Mouse (Mus musculus) T-helper 1 cell (primary cell): ENCODE data around the gene Lrfn3.

Experiments used
- in situ Hi-C: fragments of 300-600 bp; cut with MboI, MseI; formaldehyde crosslinking; loops from one replicate; pipeline ENCODE4 v1.15.1; 2025; ENCODE audit warnings: high pct_unique_total_duplicates

Gene Lrfn3

GRCm38 (mm10) chr7:30346635-30347379 is 15.8 kb downstream of the Lrfn3 start:
- in situ Hi-C loops: no loop called here

- in situ Hi-C loops: no loop called here
These were observed 23.0 kb downstream of the Lrfn3 start for GRCm38 (mm10) chr7:30339432-30340109.

DNA sequence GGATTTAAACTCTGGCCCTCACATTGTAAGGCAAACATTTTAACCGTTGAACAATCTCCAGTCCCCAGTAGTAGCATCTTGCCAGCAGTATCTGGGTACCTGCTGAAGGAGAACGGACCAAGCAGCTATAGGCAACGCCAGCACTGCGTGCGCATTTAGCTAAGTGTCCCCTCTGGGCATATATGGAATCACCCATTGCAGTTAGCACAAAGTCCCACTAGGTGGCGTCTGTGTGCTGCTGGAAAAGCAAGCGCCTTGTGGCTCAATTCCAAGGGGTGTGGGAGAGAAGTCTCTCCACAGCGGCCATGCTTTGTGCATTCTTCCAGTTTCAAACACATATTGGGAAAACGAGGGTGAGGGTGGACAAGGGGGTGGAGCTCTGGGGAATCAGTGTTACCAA is 26.2 kb downstream of the Lrfn3 start:
- in situ Hi-C loops: no loop called here

GRCm38 (mm10) chr7:30335688-30336087 is 26.9 kb downstream of the Lrfn3 start:
- in situ Hi-C loops: no loop called here

DNA sequence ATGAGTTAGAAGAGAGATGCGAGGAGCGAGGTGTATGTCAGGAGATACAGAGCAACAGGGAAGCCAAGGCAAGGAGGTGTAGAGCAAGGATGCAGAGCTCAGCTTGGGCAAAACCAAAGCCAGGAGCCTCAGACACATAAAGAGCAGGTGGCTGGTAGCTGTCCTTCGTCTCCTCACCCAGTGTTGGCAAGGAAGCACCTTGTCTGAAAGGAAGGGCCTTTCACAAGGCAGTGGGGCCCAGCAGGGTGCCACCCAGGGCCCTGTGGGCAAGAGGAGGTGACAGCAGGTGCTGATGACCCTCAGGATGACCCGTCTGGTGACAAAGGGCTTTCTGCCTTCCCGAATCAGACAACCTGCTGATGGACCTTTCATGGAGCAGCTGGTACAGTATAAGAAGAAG is 28.0 kb downstream of the Lrfn3 start:
- in situ Hi-C loops: no loop called here

DNA sequence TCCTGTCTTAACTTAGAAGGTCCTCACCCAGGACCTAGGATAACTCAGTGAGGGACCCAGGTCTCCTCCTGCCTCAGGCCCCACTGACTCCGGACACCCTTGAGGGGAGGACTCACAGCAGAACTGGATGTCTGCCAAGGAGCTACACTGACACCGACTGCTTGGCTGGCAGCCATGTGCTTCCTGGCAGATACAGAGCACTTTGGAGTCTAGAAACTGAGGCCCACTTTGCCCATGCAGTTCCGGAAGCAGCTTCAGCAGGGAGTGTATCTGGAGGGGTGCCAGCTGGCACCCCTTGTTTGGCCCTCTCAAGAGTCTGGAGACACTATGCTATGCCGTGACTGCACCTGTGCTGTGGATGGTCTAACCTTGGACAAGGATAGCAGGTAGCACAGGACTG is 29.1 kb downstream of the Lrfn3 start:
- in situ Hi-C loops: no loop called here

- in situ Hi-C loops: no loop called here
These were observed 29.8 kb downstream of the Lrfn3 start for GRCm38 (mm10) chr7:30332622-30333259.

DNA sequence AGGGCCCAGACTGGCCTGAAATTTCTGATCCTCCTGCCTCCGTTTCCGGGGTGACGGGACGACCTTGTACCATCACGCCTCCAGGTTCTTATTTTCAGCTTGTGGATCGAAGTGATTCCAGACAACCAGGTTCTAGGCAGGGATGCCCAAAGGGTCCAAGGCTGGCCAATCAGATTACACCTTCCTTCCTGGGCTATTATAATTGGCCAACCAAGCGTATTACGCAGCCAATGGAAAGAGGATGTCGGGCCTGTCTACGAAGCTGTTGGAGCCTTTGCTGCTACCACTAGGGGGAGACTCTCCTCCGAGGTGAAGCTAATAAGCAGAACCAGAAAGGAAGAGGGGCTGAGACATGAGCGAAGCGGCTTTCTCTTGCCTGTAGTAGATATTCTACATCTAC is 30.7 kb downstream of the Lrfn3 start:
- in situ Hi-C loops: no loop called here

- in situ Hi-C loops: no loop called here
These were observed 34.2 kb downstream of the Lrfn3 start for GRCm38 (mm10) chr7:30328379-30328778.

- in situ Hi-C loops: no loop called here
These were observed 35.4 kb downstream of the Lrfn3 start for GRCm38 (mm10) chr7:30327140-30327539.

DNA sequence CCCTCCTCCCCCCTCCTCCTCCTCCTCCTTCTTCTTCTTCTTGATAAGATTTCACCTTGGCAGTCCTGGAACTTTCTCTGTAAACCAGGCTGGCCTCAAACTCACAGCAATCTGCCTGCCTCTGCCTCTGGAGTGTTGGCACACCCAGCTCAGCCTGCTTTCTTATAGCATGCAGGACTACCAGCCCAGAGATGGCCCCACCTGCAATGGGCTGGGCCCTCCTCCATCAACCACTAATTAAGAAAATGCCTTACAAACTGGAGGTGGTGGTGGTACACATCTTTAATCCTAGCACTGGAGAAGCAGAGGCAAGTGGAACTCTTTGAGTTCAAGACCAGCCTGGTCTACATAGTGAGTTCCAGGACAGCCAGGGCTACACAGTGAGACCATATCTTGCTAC is 36.1 kb downstream of the Lrfn3 start:
- in situ Hi-C loops: no loop called here

GRCm38 (mm10) chr7:30325364-30325763 is 37.2 kb downstream of the Lrfn3 start:
- in situ Hi-C loops: no loop called here

DNA sequence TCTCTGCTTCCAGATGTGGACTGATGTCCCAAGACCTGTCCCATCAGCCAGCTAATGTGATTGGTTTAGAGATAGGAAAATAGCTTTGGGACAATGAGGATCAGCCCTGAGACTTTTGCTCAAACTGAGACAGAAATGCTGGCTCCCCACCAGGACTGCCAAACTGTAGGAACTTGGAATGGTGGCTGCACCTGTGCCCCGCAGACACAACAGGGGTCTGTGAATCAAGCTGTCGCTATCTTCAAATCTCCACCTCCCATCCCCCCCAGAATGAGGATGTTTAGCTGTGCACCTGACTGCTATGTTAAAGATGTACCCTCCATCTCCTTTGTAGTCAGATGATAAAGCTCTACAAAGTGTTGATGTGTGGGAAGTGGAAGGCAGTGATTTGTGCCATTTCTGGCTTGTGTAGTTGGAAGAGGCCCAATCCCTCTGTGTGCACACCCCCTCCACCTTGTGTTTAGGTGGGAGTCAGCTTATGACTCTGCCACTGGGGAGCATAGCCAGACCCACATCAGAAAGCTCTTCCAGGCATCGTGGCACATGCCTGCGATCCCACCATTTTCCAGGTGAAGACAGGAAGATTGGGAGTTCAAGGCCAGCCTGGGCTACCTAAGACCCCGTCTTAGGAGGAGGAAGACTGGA is 38.1 kb downstream of the Lrfn3 start:
- in situ Hi-C loops: no loop called here

- in situ Hi-C loops: no loop called here
These were observed 38.8 kb downstream of the Lrfn3 start, which contains the start of gene Sdhaf1 for GRCm38 (mm10) chr7:30323795-30324194. Sdhaf1 (minus strand) TSS chr7:30323895.

GRCm38 (mm10) chr7:30322865-30323264 is 39.7 kb downstream of the Lrfn3 start:
- in situ Hi-C loops: no loop called here

GRCm38 (mm10) chr7:30322285-30322667 is 40.3 kb downstream of the Lrfn3 start:
- in situ Hi-C loops: no loop called here

- in situ Hi-C loops: no loop called here
These were observed 40.9 kb downstream of the Lrfn3 start, which contains the start of gene E130208F15Rik for GRCm38 (mm10) chr7:30321539-30322284. E130208F15Rik (plus strand) TSS chr7:30321740.

DNA sequence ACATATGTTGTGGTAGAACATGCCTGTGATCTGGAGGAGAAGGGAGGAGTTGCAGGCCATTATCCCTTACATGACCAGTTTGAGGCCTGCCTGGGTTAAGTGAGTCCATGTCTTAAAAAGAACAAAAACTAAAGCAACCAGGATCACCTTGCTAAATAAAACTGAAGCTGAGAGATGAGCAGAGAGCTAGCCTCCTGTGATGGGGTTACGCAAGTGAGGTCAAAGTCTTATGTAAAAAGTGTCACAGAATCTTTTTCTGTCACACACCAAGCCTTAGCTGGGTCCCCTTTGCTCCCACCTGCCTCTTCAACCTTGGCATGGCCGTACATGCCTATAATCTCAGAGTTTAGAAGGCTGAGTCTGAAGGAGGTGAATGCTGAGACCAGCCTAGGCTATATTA is 41.6 kb downstream of the Lrfn3 start:
- in situ Hi-C loops: no loop called here

GRCm38 (mm10) chr7:30318142-30318541 is 44.4 kb downstream of the Lrfn3 start:
- in situ Hi-C loops: no loop called here

GRCm38 (mm10) chr7:30315559-30316529 is 46.7 kb downstream of the Lrfn3 start:
- in situ Hi-C loops: no loop called here
